Mouse (Mus musculus): ENCODE results near the gene Il21r. TPM values are rescaled to one million over a fixed set of nuclear protein-coding genes. Genes with fewer than 3 reads are reported as not detected.

The Il21r gene
- polyA plus RNA-seq, 1 experiment from 2014 or later, result 0.20 TPM

GRCm38 (mm10) chr7:125579545-125580219 is 23.5 kb upstream of the Il21r start:
- WGBS, result 92% methylated on average over 9 of the region's 9 CpGs
- no peaks in the 10 kb centered on the region for H3K9me3 ChIP-seq (ENCODE audit: control insufficient read depth, low read length)
- no peak for ATAC-seq (replicated peaks; ENCODE audit: low FRiP score)

GRCm38 (mm10) chr7:125580220-125580549 is 23.0 kb upstream of the Il21r start:
- H3K36me3 ChIP-seq (ENCODE audit: control insufficient read depth, insufficient read depth, low read length), result no peaks in the 10 kb centered on the region
- no peaks in the 10 kb centered on the region for H3K4me1 ChIP-seq (replicated peaks; ENCODE audit: control insufficient read depth, insufficient read depth, low read length)
- no peaks in the 10 kb centered on the region for H3K9me3 ChIP-seq (ENCODE audit: control insufficient read depth, low read length)
- no peak overlapping the region for H3K4me3 ChIP-seq (ENCODE audit: low read depth, low read length)
- H3K4me2 ChIP-seq (ENCODE audit: low read depth, low read length, severe bottlenecking), result no peak overlapping the region
- DNase-seq (ENCODE audit: low spot score) (no peak), ATAC-seq (replicated peaks; ENCODE audit: low FRiP score) (no peak)
- H3K27me3 ChIP-seq (ENCODE audit: control insufficient read depth, insufficient read depth, low read length), result no peaks in the 10 kb centered on the region
- H3K9ac ChIP-seq (ENCODE audit: low read length), result no peak overlapping the region
- 80% methylated on average over 1 of the region's 1 CpGs for WGBS
- no peak overlapping the region for H3K27ac ChIP-seq (ENCODE audit: low read depth, low read length)

More at GRCm38 (mm10) chr7:125579545-125580219, 23.5 kb upstream of the Il21r start:
- DNase-seq (ENCODE audit: low spot score), result no peak
- H3K36me3 ChIP-seq (ENCODE audit: control insufficient read depth, insufficient read depth, low read length), result no peaks in the 10 kb centered on the region
- H3K4me2 ChIP-seq (ENCODE audit: low read depth, low read length, severe bottlenecking), result no peak overlapping the region
- H3K4me3 ChIP-seq (ENCODE audit: low read depth, low read length), result no peak overlapping the region
- no peaks in the 10 kb centered on the region for H3K27me3 ChIP-seq (ENCODE audit: control insufficient read depth, insufficient read depth, low read length)
- no peak overlapping the region for H3K27ac ChIP-seq (ENCODE audit: low read depth, low read length)
- no peak overlapping the region for H3K9ac ChIP-seq (ENCODE audit: low read length)
- no peaks in the 10 kb centered on the region for H3K4me1 ChIP-seq (replicated peaks; ENCODE audit: control insufficient read depth, insufficient read depth, low read length)

GRCm38 (mm10) chr7:125580625-125581316 is 22.5 kb upstream of the Il21r start:
- WGBS, result 7% methylated on average over 16 of the region's 16 CpGs
- ATAC-seq (replicated peaks; ENCODE audit: low FRiP score) (no peak; the same call in 1 of the 2 replicates), DNase-seq (ENCODE audit: low spot score) (peak; percentile 62)
- no peaks in the 10 kb centered on the region for H3K36me3 ChIP-seq (ENCODE audit: control insufficient read depth, insufficient read depth, low read length)
- H3K4me2 ChIP-seq (ENCODE audit: low read depth, low read length, severe bottlenecking), result peak overlapping the region; percentile 88
- no peaks in the 10 kb centered on the region for H3K4me1 ChIP-seq (replicated peaks; ENCODE audit: control insufficient read depth, insufficient read depth, low read length)
- peak overlapping the region; percentile 62 for H3K9ac ChIP-seq (ENCODE audit: low read length)
- peak overlapping the region; percentile 31 for H3K4me3 ChIP-seq (ENCODE audit: low read depth, low read length)
- no peaks in the 10 kb centered on the region for H3K27me3 ChIP-seq (ENCODE audit: control insufficient read depth, insufficient read depth, low read length)
- no peak overlapping the region for H3K27ac ChIP-seq (ENCODE audit: low read depth, low read length)
- no peaks in the 10 kb centered on the region for H3K9me3 ChIP-seq (ENCODE audit: control insufficient read depth, low read length)

- ATAC-seq (replicated peaks; ENCODE audit: low FRiP score), result peak; percentile 86
- Histone ChIP-seq H3K4me1 (replicated peaks; ENCODE audit: control insufficient read depth, insufficient read depth, low read length) (no peaks in the 10 kb centered on the region), H3K27ac (ENCODE audit: low read depth, low read length) (no peak overlapping the region), H3K9me3 (ENCODE audit: control insufficient read depth, low read length) (no peaks in the 10 kb centered on the region), H3K4me2 (ENCODE audit: low read depth, low read length, severe bottlenecking) (peak overlapping the region; percentile 88), H3K36me3 (ENCODE audit: control insufficient read depth, insufficient read depth, low read length) (no peaks in the 10 kb centered on the region), H3K9ac (ENCODE audit: low read length) (peak overlapping the region; percentile 62), H3K4me3 (ENCODE audit: low read depth, low read length) (peak overlapping the region; percentile 31), H3K27me3 (ENCODE audit: control insufficient read depth, insufficient read depth, low read length) (no peaks in the 10 kb centered on the region)
- 1% methylated on average over 21 of the region's 21 CpGs for WGBS
- DNase-seq (ENCODE audit: low spot score), result peak; percentile 93
Observed at GRCm38 (mm10) chr7:125581317-125581672, 21.9 kb upstream of the Il21r start.

GRCm38 (mm10) chr7:125583325-125584004 is 19.8 kb upstream of the Il21r start:
- no peaks in the 10 kb centered on the region for H3K36me3 ChIP-seq (ENCODE audit: control insufficient read depth, insufficient read depth, low read length)
- no peak overlapping the region for H3K4me2 ChIP-seq (ENCODE audit: low read depth, low read length, severe bottlenecking)
- no peaks in the 10 kb centered on the region for H3K4me1 ChIP-seq (replicated peaks; ENCODE audit: control insufficient read depth, insufficient read depth, low read length)
- no peaks in the 10 kb centered on the region for H3K9me3 ChIP-seq (ENCODE audit: control insufficient read depth, low read length)
- H3K4me3 ChIP-seq (ENCODE audit: low read depth, low read length), result no peak overlapping the region
- no peak overlapping the region for H3K9ac ChIP-seq (ENCODE audit: low read length)
- DNase-seq (ENCODE audit: low spot score) (no peak), ATAC-seq (replicated peaks; ENCODE audit: low FRiP score) (no peak)
- H3K27me3 ChIP-seq (ENCODE audit: control insufficient read depth, insufficient read depth, low read length), result no peaks in the 10 kb centered on the region
- 73% methylated on average over 6 of the region's 6 CpGs for WGBS
- H3K27ac ChIP-seq (ENCODE audit: low read depth, low read length), result no peak overlapping the region

GRCm38 (mm10) chr7:125584005-125584369 is 19.2 kb upstream of the Il21r start:
- WGBS, result 90% methylated on average over 5 of the region's 5 CpGs
- DNase-seq (ENCODE audit: low spot score), result no peak

GRCm38 (mm10) chr7:125586355-125586754 is 16.9 kb upstream of the Il21r start:
- ATAC-seq (replicated peaks; ENCODE audit: low FRiP score) (no peak), DNase-seq (ENCODE audit: low spot score) (no peak)
- no peak overlapping the region for H3K4me2 ChIP-seq (ENCODE audit: low read depth, low read length, severe bottlenecking)
- no peak overlapping the region for H3K27ac ChIP-seq (ENCODE audit: low read depth, low read length)
- 97% methylated on average over 23 of the region's 23 CpGs for WGBS
- no peak overlapping the region for H3K9ac ChIP-seq (ENCODE audit: low read length)
- H3K4me3 ChIP-seq (ENCODE audit: low read depth, low read length), result no peak overlapping the region
- no peaks in the 10 kb centered on the region for H3K36me3 ChIP-seq (ENCODE audit: control insufficient read depth, insufficient read depth, low read length)
- H3K9me3 ChIP-seq (ENCODE audit: control insufficient read depth, low read length), result no peaks in the 10 kb centered on the region
- H3K4me1 ChIP-seq (replicated peaks; ENCODE audit: control insufficient read depth, insufficient read depth, low read length), result no peaks in the 10 kb centered on the region
- no peaks in the 10 kb centered on the region for H3K27me3 ChIP-seq (ENCODE audit: control insufficient read depth, insufficient read depth, low read length)

More at GRCm38 (mm10) chr7:125584005-125584369, 19.2 kb upstream of the Il21r start:
- no peak overlapping the region for H3K9ac ChIP-seq (ENCODE audit: low read length)
- no peak overlapping the region for H3K27ac ChIP-seq (ENCODE audit: low read depth, low read length)
- ATAC-seq (replicated peaks; ENCODE audit: low FRiP score), result no peak
- H3K4me2 ChIP-seq (ENCODE audit: low read depth, low read length, severe bottlenecking), result no peak overlapping the region
- H3K36me3 ChIP-seq (ENCODE audit: control insufficient read depth, insufficient read depth, low read length), result no peaks in the 10 kb centered on the region
- H3K4me3 ChIP-seq (ENCODE audit: low read depth, low read length), result no peak overlapping the region
- H3K4me1 ChIP-seq (replicated peaks; ENCODE audit: control insufficient read depth, insufficient read depth, low read length), result no peaks in the 10 kb centered on the region
- H3K9me3 ChIP-seq (ENCODE audit: control insufficient read depth, low read length), result no peaks in the 10 kb centered on the region
- no peaks in the 10 kb centered on the region for H3K27me3 ChIP-seq (ENCODE audit: control insufficient read depth, insufficient read depth, low read length)

GRCm38 (mm10) chr7:125588721-125589120 is 14.5 kb upstream of the Il21r start:
- WGBS, result 79% methylated on average over 4 of the region's 4 CpGs
- H3K27me3 ChIP-seq (ENCODE audit: control insufficient read depth, insufficient read depth, low read length), result no peaks in the 10 kb centered on the region
- no peaks in the 10 kb centered on the region for H3K4me1 ChIP-seq (replicated peaks; ENCODE audit: control insufficient read depth, insufficient read depth, low read length)
- no peak overlapping the region for H3K4me2 ChIP-seq (ENCODE audit: low read depth, low read length, severe bottlenecking)
- H3K9ac ChIP-seq (ENCODE audit: low read length), result no peak overlapping the region
- H3K27ac ChIP-seq (ENCODE audit: low read depth, low read length), result no peak overlapping the region
- DNase-seq (ENCODE audit: low spot score) (no peak), ATAC-seq (replicated peaks; ENCODE audit: low FRiP score) (no peak)
- H3K36me3 ChIP-seq (ENCODE audit: control insufficient read depth, insufficient read depth, low read length), result no peaks in the 10 kb centered on the region
- H3K9me3 ChIP-seq (ENCODE audit: control insufficient read depth, low read length), result no peaks in the 10 kb centered on the region
- no peak overlapping the region for H3K4me3 ChIP-seq (ENCODE audit: low read depth, low read length)
